Mouse (Mus musculus): Measurements from ENCODE around the gene Srgap1. TPM values are rescaled to one million over a fixed set of nuclear protein-coding genes. Genes with fewer than 3 reads are reported as not detected.

Srgap1 gene
- total and polyA plus RNA-seq, 2 experiments from 2014 or later = 18.8 to 24.4 TPM

GRCm38 (mm10) chr10:122006606-122007005 lies 40.5 kb downstream of the Srgap1 start:
- 33% methylated on average over 5 of the region's 5 CpGs for WGBS
- Histone ChIP-seq H3K27ac (no peak overlapping the region), H3K9ac (replicated peaks; ENCODE audit: low read length) (no peak overlapping the region), H3K27me3 (ENCODE audit: insufficient read depth, low read length) (no peaks in the 10 kb centered on the region), H3K36me3 (ENCODE audit: insufficient read depth, low read length) (no peaks in the 10 kb centered on the region), H3K4me1 (ENCODE audit: insufficient read depth, low read length) (peaks cover 18% of the 10 kb centered on the region), H3K4me2 (ENCODE audit: low read depth, low read length) (no peak overlapping the region), H3K9me3 (ENCODE audit: low read length) (no peaks in the 10 kb centered on the region), H3K4me3 (ENCODE audit: low read length) (no peak overlapping the region)
- DNase-seq (ENCODE audit: low spot score) = no peak
- no peak for TF ChIP-seq CTCF (IDR thresholded peaks at IDR 0.05; ENCODE audit: low read depth)
- ATAC-seq = no peak

GRCm38 (mm10) chr10:122006151-122006550 lies 41.0 kb downstream of the Srgap1 start:
- Histone ChIP-seq H3K9ac (replicated peaks; ENCODE audit: low read length) (no peak overlapping the region), H3K27me3 (ENCODE audit: insufficient read depth, low read length) (no peaks in the 10 kb centered on the region), H3K4me2 (ENCODE audit: low read depth, low read length) (no peak overlapping the region), H3K36me3 (ENCODE audit: insufficient read depth, low read length) (no peaks in the 10 kb centered on the region), H3K27ac (no peak overlapping the region), H3K9me3 (ENCODE audit: low read length) (no peaks in the 10 kb centered on the region), H3K4me3 (ENCODE audit: low read length) (no peak overlapping the region), H3K4me1 (ENCODE audit: insufficient read depth, low read length) (peaks cover 18% of the 10 kb centered on the region)
- ATAC-seq (no peak), DNase-seq (ENCODE audit: low spot score) (no peak)
- no peak for TF ChIP-seq CTCF (IDR thresholded peaks at IDR 0.05; ENCODE audit: low read depth)
- 62% methylated on average over 6 of the region's 6 CpGs for WGBS

DNA sequence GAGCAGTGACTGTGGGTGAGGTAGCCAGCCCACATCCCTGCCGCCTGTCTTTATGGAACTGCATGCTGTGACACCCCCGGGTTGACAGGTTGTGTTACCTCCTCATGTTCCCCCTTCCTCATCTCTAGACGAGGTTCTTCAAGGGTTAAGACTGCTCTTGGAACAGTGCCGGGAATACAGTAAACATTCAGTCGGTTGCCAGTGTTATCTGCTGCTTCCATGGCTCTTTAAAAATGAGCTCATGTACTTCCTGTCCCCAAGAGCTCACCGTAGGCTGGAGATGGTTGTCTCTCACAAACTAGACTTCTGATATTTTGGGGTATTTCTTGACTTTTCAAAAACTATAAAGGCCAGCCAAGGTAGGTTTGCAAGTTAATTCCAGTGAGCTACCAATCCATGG lies 41.6 kb downstream of the Srgap1 start:
- peak; percentile 39 for DNase-seq (ENCODE audit: low spot score)
- ATAC-seq = no peak
- no peak for TF ChIP-seq CTCF (IDR thresholded peaks at IDR 0.05; ENCODE audit: low read depth)
- Histone ChIP-seq H3K4me2 (ENCODE audit: low read depth, low read length) (no peak overlapping the region), H3K27me3 (ENCODE audit: insufficient read depth, low read length) (no peaks in the 10 kb centered on the region), H3K4me1 (ENCODE audit: insufficient read depth, low read length) (peaks cover 18% of the 10 kb centered on the region), H3K4me3 (ENCODE audit: low read length) (no peak overlapping the region), H3K27ac (peak overlapping the region; percentile 32; the same call in 1 of the 2 replicates), H3K36me3 (ENCODE audit: insufficient read depth, low read length) (no peaks in the 10 kb centered on the region), H3K9ac (replicated peaks; ENCODE audit: low read length) (no peak overlapping the region), H3K9me3 (ENCODE audit: low read length) (no peaks in the 10 kb centered on the region)
- 41% methylated on average over 6 of the region's 6 CpGs for WGBS

DNA sequence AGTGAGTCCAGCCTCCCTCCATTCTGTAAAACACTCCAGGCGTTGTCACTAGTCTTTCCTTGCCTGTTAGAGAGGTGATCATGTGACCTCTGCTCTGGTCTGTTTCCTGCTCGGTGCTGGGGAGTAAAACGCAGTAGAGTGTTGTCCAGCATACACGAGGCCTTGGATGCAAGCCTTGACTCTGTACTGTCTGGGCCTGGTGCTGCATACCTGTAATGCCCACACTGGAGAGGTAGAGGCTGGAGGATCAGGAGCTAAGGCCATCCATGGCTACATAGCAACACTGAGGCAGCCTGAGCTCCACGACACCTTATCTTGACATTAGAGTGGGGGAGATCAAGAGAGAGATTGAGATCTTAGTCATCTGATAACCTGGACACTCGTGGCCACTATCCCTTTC lies 44.2 kb downstream of the Srgap1 start:
- Histone ChIP-seq H3K9me3 (ENCODE audit: low read length) (no peaks in the 10 kb centered on the region), H3K4me2 (ENCODE audit: low read depth, low read length) (no peak overlapping the region), H3K4me3 (ENCODE audit: low read length) (no peak overlapping the region), H3K9ac (replicated peaks; ENCODE audit: low read length) (no peak overlapping the region), H3K36me3 (ENCODE audit: insufficient read depth, low read length) (no peaks in the 10 kb centered on the region), H3K27ac (no peak overlapping the region), H3K27me3 (ENCODE audit: insufficient read depth, low read length) (no peaks in the 10 kb centered on the region), H3K4me1 (ENCODE audit: insufficient read depth, low read length) (peaks cover 9% of the 10 kb centered on the region)
- 87% methylated on average over 6 of the region's 6 CpGs for WGBS
- ATAC-seq = no peak
- TF ChIP-seq CTCF (IDR thresholded peaks at IDR 0.05; ENCODE audit: low read depth) = no peak
- DNase-seq (ENCODE audit: low spot score) = no peak

DNA sequence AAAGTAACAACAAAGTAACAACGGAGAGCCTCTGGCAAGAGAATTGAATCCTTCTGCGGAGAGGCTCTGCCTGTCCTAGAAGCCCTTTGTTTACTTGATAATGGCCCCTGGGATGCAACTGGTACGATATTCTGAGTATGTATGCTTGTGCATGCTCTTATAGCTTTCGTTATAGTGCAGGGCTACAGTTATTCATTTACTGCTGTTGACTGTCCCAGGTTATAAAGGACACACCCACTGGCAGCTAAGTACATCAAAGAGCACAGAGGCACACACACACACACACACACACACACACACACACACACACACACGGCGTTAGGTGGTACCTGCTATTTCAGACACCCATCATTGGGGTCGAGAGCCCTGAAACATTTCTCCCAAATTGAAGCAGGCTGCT lies 48.3 kb downstream of the Srgap1 start:
- no peak overlapping the region for H3K27ac ChIP-seq
- H3K36me3 ChIP-seq (ENCODE audit: insufficient read depth, low read length) = no peaks in the 10 kb centered on the region
- H3K4me1 ChIP-seq (ENCODE audit: insufficient read depth, low read length) = peaks cover 14% of the 10 kb centered on the region; the same call in 1 of the 2 replicates
- 63% methylated on average over 7 of the region's 7 CpGs for whole genome bisulfite sequencing
- no peak overlapping the region for H3K4me2 ChIP-seq (ENCODE audit: low read depth, low read length)
- H3K4me3 ChIP-seq (ENCODE audit: low read length) = no peak overlapping the region
- DNase-seq (ENCODE audit: low spot score) (no peak), ATAC-seq (no peak)
- no peak overlapping the region for H3K9ac ChIP-seq (replicated peaks; ENCODE audit: low read length)
- no peaks in the 10 kb centered on the region for H3K9me3 ChIP-seq (ENCODE audit: low read length)
- no peak for TF ChIP-seq CTCF (IDR thresholded peaks at IDR 0.05; ENCODE audit: low read depth)
- no peaks in the 10 kb centered on the region for H3K27me3 ChIP-seq (ENCODE audit: insufficient read depth, low read length)

DNA sequence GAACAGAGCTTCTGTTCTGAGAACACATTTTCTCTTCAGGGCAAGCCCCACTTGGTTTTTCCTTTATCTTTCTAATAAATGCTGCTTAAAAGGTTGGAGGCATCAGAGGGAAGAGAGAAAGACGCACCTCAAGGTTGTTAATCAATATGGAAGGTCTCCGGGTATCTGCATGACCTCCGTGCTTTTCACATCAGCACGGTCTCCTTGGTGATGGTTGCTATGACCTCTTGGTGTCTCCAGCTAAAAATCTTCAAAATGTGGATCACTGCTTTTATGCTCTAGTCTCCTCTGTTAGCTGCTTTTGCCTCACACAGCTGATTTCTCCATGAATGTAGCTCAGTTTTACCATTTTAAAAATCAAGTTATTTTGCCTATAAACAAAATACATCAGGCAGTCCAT lies 50.6 kb downstream of the Srgap1 start:
- ATAC-seq (peak; percentile 75), DNase-seq (ENCODE audit: low spot score) (peak; percentile 67)
- Histone ChIP-seq H3K36me3 (ENCODE audit: insufficient read depth, low read length) (no peaks in the 10 kb centered on the region), H3K4me3 (ENCODE audit: low read length) (no peak overlapping the region), H3K27ac (peak overlapping the region; percentile 65; the same call in 1 of the 2 replicates), H3K9me3 (ENCODE audit: low read length) (no peaks in the 10 kb centered on the region), H3K4me2 (ENCODE audit: low read depth, low read length) (no peak overlapping the region), H3K9ac (replicated peaks; ENCODE audit: low read length) (no peak overlapping the region), H3K4me1 (ENCODE audit: insufficient read depth, low read length) (peaks cover 14% of the 10 kb centered on the region; the same call in 1 of the 2 replicates), H3K27me3 (ENCODE audit: insufficient read depth, low read length) (no peaks in the 10 kb centered on the region)
- TF ChIP-seq CTCF (IDR thresholded peaks at IDR 0.05; ENCODE audit: low read depth) = no peak
- 19% methylated on average over 4 of the region's 4 CpGs for WGBS

DNA sequence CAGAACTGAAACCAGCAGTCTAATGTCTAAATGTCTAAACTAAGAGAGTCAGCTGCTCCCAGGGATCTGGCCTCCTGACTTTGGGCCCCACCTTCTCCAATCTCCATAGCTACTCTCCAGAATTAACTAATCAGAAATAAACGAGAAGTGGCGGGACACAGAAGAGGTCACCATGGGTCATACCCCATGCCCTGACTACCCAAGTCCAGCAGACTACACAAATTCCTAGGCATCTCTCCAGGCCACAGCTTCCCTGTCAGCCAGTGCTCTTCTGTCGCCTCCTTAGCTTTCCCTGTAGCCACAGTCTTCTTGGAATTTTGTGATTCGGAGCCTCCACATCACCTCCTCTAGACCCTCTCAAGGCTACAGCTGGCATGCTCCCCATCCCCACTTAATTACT lies 51.7 kb downstream of the Srgap1 start:
- WGBS = 33% methylated on average over 4 of the region's 4 CpGs
- Histone ChIP-seq H3K27ac (no peak overlapping the region), H3K4me2 (ENCODE audit: low read depth, low read length) (no peak overlapping the region), H3K27me3 (ENCODE audit: insufficient read depth, low read length) (no peaks in the 10 kb centered on the region), H3K9me3 (ENCODE audit: low read length) (no peaks in the 10 kb centered on the region), H3K4me1 (ENCODE audit: insufficient read depth, low read length) (peaks cover 14% of the 10 kb centered on the region; the same call in 1 of the 2 replicates), H3K9ac (replicated peaks; ENCODE audit: low read length) (no peak overlapping the region), H3K36me3 (ENCODE audit: insufficient read depth, low read length) (no peaks in the 10 kb centered on the region), H3K4me3 (ENCODE audit: low read length) (no peak overlapping the region)
- ATAC-seq (no peak), DNase-seq (ENCODE audit: low spot score) (no peak)
- no peak for TF ChIP-seq CTCF (IDR thresholded peaks at IDR 0.05; ENCODE audit: low read depth)
